Mouse (Mus musculus) midbrain, embryonic 12.5 days (tissue): ENCODE measurements around the gene Otud5. TPM values are rescaled to one million over a fixed set of nuclear protein-coding genes. Genes with fewer than 3 reads are reported as not detected.
A peak's percentile ranks its signal among the peaks of the same experiment; 100 is the strongest.
"Not testable (repeated sequence)": the region's sequence is repeated elsewhere in the genome, so short reads cannot be mapped to it uniquely, and the experiment has no call there.

ENCODE experiments used
- ATAC-seq: fragments of 200-750 bp; cut with Nextera tagmentation; 2 replicates; pipeline ENCODE4 v1.8.0; 2017; ENCODE audit warnings: low read depth, moderate TSS enrichment, moderate library complexity; ENCODE audit not compliant: low FRiP score
- H3K27ac ChIP-seq: fragments of 300-500 bp; sonication (generic); replicated peaks from 2 replicates; pipeline ENCODE4 v1.5.1; 2016; ENCODE audit warnings: mild to moderate bottlenecking
- H3K27me3 ChIP-seq: fragments of 300-500 bp; sonication (generic); 2 replicates; pipeline ENCODE4 v1.6.1; 2016; ENCODE audit warnings: mild to moderate bottlenecking
- H3K36me3 ChIP-seq: fragments of 300-500 bp; sonication (generic); 2 replicates; pipeline ENCODE4 v1.6.1; 2016
- H3K4me1 ChIP-seq: fragments of 300-500 bp; sonication (generic); 2 replicates; pipeline ENCODE4 v1.6.1; 2016
- H3K4me2 ChIP-seq: fragments of 300-500 bp; sonication (generic); replicated peaks from 2 replicates; pipeline ENCODE4 v1.6.1; 2016; ENCODE audit warnings: mild to moderate bottlenecking, moderate library complexity
- H3K4me3 ChIP-seq: fragments of 300-500 bp; sonication (generic); 2 replicates; pipeline ENCODE4 v1.5.1; 2016; ENCODE audit warnings: mild to moderate bottlenecking
- H3K9ac ChIP-seq: fragments of 300-500 bp; sonication (generic); replicated peaks from 2 replicates; pipeline ENCODE4 v1.6.1; 2016; ENCODE audit warnings: mild to moderate bottlenecking, moderate library complexity
- H3K9me3 ChIP-seq: fragments of 300-500 bp; sonication (generic); 2 replicates; pipeline ENCODE4 v1.6.1; 2016; ENCODE audit warnings: mild to moderate bottlenecking
- WGBS: fragments of 180-500 bp; shearing (Covaris S2); methylation state at CpG from one replicate; pipeline ENCODE4 v1.1.7; 2016; 5-methylcytosine and 5-hydroxymethylcytosine counted together
- polyA plus RNA-seq: library from polyadenylated mRNA; unstranded; fragments of >200 nt; fragmentation: Nextera tagmentation; extraction: Ambion mirVana; gene quantifications from 2 replicates; pipeline ENCODE4 v1.2.1, GENCODE M21; 2016

The Otud5 gene
- polyA plus RNA-seq, 1 experiment from 2014 or later = 68.3 TPM

DNA sequence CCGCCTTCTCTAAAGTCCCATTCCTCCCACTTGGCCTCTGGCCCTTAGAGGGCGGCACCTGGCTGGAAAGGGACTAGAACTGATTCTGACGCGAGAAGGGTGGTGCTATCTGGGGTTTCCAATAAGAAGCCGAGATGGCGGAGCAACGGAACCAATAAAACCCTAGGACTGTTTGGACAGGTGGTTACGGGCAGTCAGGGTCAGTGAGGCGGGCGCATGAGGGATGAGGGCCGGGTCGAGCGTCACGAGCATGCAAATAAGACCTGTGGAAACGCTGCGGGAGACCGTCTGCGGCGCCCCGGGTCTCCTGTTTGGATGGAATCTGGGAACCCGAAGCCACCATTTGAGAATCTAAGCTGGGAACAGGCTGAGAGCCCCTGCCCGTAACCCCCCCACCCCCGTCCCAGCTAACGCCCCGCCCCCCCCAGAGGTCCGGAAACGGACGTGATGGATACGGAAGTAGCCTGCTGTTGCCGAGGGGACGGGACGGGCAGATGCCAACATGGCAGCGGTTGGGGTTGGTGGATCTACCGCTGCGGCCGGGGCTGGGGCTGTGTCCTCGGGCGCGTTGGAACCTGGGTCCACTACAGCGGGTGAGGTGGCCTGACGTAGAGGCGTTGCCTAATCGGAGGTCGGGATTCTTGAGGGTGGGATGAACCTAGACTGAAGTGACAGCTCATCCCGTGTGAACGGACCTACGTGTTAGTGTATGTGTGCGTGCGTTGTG is 42.8 kb downstream of the Otud5 start, which contains the start of gene Slc35a2:
Slc35a2 (plus strand) TSS at position 188 of the 727 bp plus-strand sequence.
- Histone ChIP-seq H3K27me3 (no peaks in the 10 kb centered on the region), H3K27ac (peak within 1 kb of the TSS; percentile 86), H3K4me1 (peaks cover 4% of the 10 kb centered on the region), H3K4me2 (peak within 1 kb of the TSS; percentile 60), H3K4me3 (peak within 1 kb of the TSS; percentile 58), H3K9ac (peak within 1 kb of the TSS; percentile 49), H3K9me3 (no peaks in the 10 kb centered on the region), H3K36me3 (0 out of 2 replicates have a peak, but pooled peaks cover 6% of the 10 kb centered on the region)
- ATAC-seq = peak; percentile 85
- 26% methylated on average over 49 of the region's 49 CpGs for WGBS

DNA sequence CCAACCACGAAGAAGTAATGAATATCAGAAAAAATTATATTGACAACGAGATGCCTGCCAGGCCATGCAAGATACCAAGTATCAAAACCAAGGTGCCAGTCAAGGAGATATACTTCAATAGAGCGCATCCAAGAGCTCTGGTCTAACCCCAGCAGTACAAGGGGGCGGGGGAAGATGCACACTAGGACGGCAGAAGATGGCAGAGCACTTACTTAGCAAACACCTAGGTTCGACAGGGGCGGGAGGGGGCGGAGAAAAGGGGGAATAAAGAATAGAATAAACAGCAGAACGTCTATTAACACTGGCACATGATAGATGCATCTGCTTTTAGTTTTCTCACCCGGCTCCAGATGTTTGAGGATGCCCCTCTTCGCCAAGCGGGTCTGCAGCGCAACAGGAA is 57.0 kb downstream of the Otud5 start:
- Histone ChIP-seq H3K36me3 (peaks cover 20% of the 10 kb centered on the region), H3K9ac (peak overlapping the region; percentile 55), H3K4me2 (peak overlapping the region; percentile 63), H3K27ac (no peak overlapping the region; the same call in 1 of the 2 replicates), H3K4me1 (peaks cover 8% of the 10 kb centered on the region; the same call in 1 of the 2 replicates), H3K9me3 (no peaks in the 10 kb centered on the region), H3K4me3 (peak overlapping the region; percentile 54), H3K27me3 (no peaks in the 10 kb centered on the region)
- ATAC-seq = no peak
- WGBS = 42% methylated on average over 13 of the region's 13 CpGs

DNA sequence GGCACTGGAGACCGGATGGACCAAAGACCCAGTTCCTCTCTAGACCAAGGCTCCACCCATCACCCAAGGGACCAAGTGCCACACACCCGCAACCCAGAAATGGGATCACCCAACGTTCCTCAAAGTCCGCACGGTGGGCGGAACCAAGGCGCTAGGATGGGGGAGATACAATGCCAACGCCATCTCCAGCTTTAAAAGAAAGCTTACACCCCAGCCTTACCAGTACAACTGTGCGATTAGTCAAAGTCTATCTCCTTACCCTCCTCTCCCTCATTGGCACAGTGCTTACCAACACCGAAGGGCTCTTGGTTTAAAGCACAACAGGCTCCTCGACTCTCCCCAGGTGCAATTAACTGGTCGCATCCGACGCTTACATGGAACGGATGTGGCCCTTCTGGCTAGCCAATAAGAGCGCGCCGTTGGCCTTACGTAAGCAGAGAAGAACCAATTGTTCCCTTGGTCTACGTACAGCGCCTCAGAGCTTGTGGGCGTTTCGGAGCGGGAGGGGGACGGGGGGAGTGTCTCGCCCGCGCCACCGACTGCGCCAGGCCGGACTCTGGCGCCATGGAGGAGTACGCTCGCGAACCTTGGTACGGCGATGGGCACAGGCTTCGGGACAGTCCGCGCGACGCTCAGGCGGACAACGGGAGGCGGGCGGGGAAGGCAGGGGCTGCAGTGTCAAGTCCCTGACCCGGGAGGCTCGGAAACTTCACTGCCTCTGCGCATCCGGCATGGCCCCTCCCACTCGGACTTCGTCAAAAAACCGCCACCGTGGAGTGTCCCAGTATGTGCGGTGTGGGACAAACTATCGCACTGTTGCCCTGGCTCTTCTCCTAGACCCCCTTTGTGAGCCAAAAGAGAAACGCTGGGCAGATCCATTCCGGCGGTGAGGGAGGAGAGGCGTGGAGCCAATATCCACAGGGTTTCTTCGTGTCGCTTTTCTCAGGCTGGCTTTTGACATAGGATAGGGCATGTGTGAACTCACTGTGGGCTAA is 58.0 kb downstream of the Otud5 start, which contains the start of the genes Pqbp1 and Timm17b:
Pqbp1 (minus strand) TSS at position 390 of the 995 bp plus-strand sequence.
Timm17b (plus strand) TSS at position 478 of the 995 bp plus-strand sequence.
- 17% methylated on average over 62 of the region's 62 CpGs for WGBS
- Histone ChIP-seq H3K27ac (peak within 1 kb of the TSS; percentile 81), H3K36me3 (peaks cover 12% of the 10 kb centered on the region), H3K4me1 (peaks cover 8% of the 10 kb centered on the region; the same call in 1 of the 2 replicates), H3K4me2 (peak within 1 kb of the TSS; percentile 63), H3K27me3 (no peaks in the 10 kb centered on the region), H3K4me3 (peak within 1 kb of the TSS; percentile 54), H3K9me3 (no peaks in the 10 kb centered on the region), H3K9ac (peak within 1 kb of the TSS; percentile 59)
- peak; percentile 98 for ATAC-seq

DNA sequence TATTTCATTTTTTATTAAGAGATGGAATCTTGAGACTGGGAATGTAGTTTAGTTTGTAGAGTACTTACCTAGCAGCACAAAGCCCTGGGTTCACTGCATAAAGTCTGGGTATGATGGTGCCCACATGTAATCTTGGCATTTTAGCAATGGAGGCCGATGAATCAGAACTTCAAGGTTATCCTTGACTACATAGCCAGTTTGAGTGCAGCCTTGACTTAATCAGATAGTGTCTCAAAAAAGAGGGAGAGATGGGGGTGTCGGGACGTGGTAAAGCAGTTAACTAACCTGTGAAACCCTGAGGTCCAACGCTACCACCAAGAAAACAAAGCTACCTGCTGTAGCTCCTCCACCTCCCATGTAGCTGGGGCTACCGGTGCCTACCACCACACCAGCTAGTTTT is 63.3 kb downstream of the Otud5 start:
- 92% methylated on average over 5 of the region's 5 CpGs for WGBS
- H3K9ac ChIP-seq = no peak overlapping the region

DNA sequence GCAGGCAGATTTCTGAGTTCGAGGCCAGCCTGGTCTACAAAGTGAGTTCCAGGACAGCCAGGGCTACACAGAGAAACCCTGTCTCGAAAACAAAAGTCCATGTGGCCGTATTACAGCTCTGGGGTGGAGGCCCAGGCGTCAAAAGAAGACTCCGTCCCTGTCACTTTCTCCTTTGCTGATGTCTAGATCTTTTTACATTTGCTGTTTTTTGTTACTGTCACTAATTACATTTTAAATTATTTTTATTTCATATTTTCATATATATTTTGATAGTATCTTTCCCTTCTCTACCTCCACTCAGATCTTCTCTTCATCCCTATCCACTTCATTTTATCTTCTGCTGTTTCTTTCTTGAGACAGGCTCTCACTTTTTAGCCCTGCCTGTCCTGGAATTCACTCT is 66.6 kb downstream of the Otud5 start, which contains the start of gene Gm10491:
Gm10491 (minus strand) TSS at position 101 of the 400 bp plus-strand sequence.
- 91% methylated on average over 5 of the region's 5 CpGs for WGBS
- H3K27me3 ChIP-seq = no peaks in the 10 kb centered on the region
- no peak for ATAC-seq

More for the DNA sequence above, 63.3 kb downstream of the Otud5 start:
- Histone ChIP-seq H3K36me3 (peaks cover 11% of the 10 kb centered on the region), H3K9me3 (no peaks in the 10 kb centered on the region), H3K27ac (no peak overlapping the region), H3K4me1 (0 out of 2 replicates have a peak, but pooled peaks cover 2% of the 10 kb centered on the region), H3K27me3 (no peaks in the 10 kb centered on the region), H3K4me2 (no peak overlapping the region), H3K4me3 (no peak overlapping the region)
- ATAC-seq = no peak

DNA sequence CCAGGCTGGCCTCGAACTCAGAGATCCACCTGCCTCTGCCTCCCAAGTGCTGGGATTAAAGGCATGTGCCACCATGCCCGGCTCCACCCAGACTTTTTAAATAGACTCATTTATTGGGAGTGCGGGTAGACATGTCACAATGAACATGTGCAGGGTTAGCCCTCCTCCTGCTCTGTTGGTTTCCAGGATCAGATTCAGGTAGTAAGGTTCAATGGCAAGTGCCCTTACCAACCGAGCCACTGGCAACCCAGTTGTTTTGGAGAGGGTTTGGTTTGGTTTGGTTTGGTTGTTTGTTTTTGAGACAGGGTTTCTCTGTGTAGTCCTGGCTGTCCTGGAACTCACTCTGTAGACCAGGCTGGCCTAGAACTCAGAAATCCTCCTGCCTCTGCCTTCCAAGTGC is 68.1 kb downstream of the Otud5 start, which contains the start of gene Gm10490:
Gm10490 (plus strand) TSS at position 301 of the 400 bp plus-strand sequence.
- not testable (repeated sequence) for H3K4me3 ChIP-seq, H3K27me3 ChIP-seq, H3K4me1 ChIP-seq, H3K9me3 ChIP-seq, H3K4me2 ChIP-seq, ATAC-seq, H3K27ac ChIP-seq, H3K9ac ChIP-seq
- H3K36me3 ChIP-seq = peaks cover 11% of the 10 kb centered on the region
- WGBS = 93% methylated on average over 4 of the region's 4 CpGs

More for the DNA sequence above, 66.6 kb downstream of the Otud5 start, which contains the start of gene Gm10491:
- H3K4me1 ChIP-seq = no peaks in the 10 kb centered on the region
- no peak within 1 kb of the TSS for H3K4me3 ChIP-seq
- no peaks in the 10 kb centered on the region for H3K9me3 ChIP-seq
- H3K36me3 ChIP-seq = peaks cover 11% of the 10 kb centered on the region
- no peak within 1 kb of the TSS for H3K27ac ChIP-seq
- no peak within 1 kb of the TSS for H3K9ac ChIP-seq
- H3K4me2 ChIP-seq = no peak within 1 kb of the TSS

DNA sequence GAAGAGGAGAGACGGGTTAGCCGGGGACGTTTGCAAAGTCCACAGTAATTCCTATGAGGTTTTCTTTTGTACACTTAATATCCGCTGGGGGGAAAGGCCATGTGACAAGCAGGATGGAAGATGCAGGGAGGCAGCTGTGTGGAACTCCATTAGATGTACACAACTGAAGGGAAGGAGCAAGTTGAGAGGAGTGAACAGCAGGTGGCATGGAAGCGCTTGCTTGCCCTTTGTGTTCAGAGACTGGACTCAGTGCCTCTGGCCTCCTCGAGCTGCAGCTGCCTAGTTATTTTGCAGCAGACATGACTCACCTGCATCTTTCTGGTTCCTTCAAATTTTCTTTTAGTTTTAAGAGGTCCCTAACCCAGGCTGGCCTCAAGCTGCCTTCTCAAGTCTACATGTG is 69.3 kb downstream of the Otud5 start:
- ATAC-seq = no peak
- no peak overlapping the region for H3K4me2 ChIP-seq
- no peaks in the 10 kb centered on the region for H3K27me3 ChIP-seq
- H3K27ac ChIP-seq = no peak overlapping the region
- 45% methylated on average over 6 of the region's 6 CpGs for WGBS
- H3K9ac ChIP-seq = no peak overlapping the region
- H3K4me1 ChIP-seq = no peaks in the 10 kb centered on the region
- peaks cover 11% of the 10 kb centered on the region for H3K36me3 ChIP-seq
- H3K4me3 ChIP-seq = no peak overlapping the region
- no peaks in the 10 kb centered on the region for H3K9me3 ChIP-seq

DNA sequence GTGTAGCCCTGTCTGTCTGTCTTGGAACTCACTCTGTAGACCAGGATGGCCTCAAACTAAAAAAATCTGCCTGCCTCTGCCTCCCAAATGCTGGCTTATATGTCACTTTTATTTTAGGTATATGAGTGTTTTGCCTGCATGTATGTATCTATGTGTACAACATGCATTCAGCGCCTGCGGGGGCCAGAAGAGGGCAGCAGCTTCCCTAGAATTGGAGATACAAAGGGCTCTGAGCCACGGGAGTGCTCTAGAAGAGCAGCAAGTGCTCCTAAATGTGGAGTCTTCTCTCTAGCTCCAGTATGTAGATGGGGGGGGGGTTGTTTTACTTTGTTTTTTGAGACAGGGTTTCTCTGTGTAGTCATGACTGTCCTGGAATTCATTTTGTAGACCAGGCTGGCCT is 74.5 kb downstream of the Otud5 start:
- not testable (repeated sequence) for H3K9ac ChIP-seq, H3K4me2 ChIP-seq, H3K4me1 ChIP-seq, H3K27me3 ChIP-seq, H3K9me3 ChIP-seq, H3K27ac ChIP-seq, H3K36me3 ChIP-seq, ATAC-seq, H3K4me3 ChIP-seq
- 19% methylated on average over 3 of the region's 3 CpGs for whole genome bisulfite sequencing

DNA sequence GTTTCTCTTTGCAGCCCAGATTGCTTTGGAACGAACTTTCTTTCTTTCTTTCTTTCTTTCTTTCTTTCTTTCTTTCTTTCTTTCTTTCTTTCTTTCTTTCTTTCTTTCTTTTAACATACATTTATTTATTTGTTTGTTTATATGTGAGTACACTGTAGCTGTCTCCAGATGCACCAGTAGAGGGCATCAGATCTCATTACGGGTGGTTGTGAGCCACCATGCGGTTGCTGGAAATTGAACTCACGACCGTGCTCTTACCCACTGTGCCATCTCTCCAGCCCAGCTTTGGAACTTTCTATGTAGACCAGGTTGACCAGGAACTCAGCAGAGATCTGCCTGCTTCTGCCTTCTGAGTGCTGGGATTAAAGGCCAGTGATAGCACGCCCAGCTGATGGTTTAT is 76.8 kb downstream of the Otud5 start:
- not testable (repeated sequence) for H3K4me2 ChIP-seq, H3K4me3 ChIP-seq, ATAC-seq, H3K36me3 ChIP-seq, H3K4me1 ChIP-seq, H3K9ac ChIP-seq, H3K9me3 ChIP-seq, H3K27ac ChIP-seq
- peaks cover 13% of the 10 kb centered on the region for H3K27me3 ChIP-seq
- WGBS = 72% methylated on average over 6 of the region's 6 CpGs

DNA sequence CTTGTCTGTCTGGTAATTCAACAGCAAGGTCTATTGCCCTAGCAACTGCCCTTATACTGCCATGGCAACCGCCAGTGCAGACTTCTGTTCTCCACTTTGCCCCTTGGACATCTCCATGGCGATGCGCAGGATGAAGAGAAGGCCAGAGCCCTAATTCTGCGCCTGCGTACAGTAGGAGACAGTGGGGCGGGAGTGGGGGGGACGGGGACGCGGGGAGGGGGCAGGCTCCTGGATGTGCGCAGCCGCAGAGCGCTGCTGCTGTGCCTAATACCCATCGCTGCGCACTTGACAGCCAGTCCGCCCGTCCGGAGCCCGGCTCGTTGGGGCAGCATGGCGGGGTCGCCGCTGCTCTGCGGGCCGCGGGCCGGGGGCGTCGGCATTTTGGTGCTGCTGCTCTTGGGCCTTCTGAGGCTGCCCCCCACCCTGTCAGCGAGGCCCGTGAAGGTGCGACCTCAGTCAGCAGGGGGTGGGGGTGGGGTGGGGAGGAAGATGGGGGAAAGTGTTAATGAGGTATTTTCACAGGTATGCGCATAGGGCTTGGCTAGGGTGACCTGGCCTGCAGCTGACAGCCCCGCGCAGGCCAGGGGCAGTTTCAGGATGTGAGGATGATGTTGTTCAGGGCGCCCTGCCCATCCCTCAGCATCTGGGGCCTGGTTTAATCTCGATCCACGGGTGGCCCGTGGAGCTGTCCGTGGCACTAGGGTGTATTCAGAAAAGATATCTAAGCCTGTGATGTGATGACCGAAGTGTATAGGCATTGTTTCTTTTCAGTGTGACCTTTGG is 78.6 kb downstream of the Otud5 start, which contains the start of gene Pcsk1n:
Pcsk1n (plus strand) TSS at position 222 of the 783 bp plus-strand sequence.
- H3K9ac ChIP-seq = peak within 1 kb of the TSS; percentile 56
- 0 out of 2 replicates have a peak, but pooled peaks cover 2% of the 10 kb centered on the region for H3K4me1 ChIP-seq
- no peaks in the 10 kb centered on the region for H3K9me3 ChIP-seq
- no peaks in the 10 kb centered on the region for H3K36me3 ChIP-seq
- H3K4me2 ChIP-seq = peak within 1 kb of the TSS; percentile 57
- WGBS = 18% methylated on average over 39 of the region's 40 CpGs
- ATAC-seq = peak; percentile 90
- peak within 1 kb of the TSS; percentile 78 for H3K27ac ChIP-seq
- H3K27me3 ChIP-seq = peaks cover 29% of the 10 kb centered on the region
- H3K4me3 ChIP-seq = peak within 1 kb of the TSS; percentile 46

DNA sequence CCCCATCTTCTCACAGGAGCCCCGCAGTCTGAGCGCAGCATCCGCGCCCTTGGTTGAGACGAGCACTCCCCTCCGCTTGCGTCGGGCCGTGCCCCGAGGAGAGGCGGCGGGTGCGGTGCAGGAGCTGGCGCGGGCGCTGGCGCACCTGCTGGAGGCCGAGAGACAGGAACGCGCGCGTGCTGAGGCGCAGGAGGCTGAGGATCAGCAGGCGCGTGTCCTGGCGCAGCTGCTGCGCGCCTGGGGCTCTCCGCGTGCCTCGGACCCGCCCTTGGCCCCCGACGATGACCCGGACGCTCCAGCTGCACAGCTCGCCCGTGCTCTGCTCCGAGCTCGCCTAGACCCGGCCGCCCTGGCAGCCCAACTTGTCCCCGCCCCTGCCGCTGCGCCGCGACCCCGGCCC is 80.9 kb downstream of the Otud5 start:
- peak overlapping the region; percentile 51 for H3K9ac ChIP-seq
- 21% methylated on average over 40 of the region's 48 CpGs for WGBS
- no peaks in the 10 kb centered on the region for H3K9me3 ChIP-seq
- H3K4me3 ChIP-seq = peak overlapping the region; percentile 46
- H3K27ac ChIP-seq = 0 out of 2 replicates have a peak overlapping the region, but pooled peaks have one; percentile 20
- peak overlapping the region; percentile 57 for H3K4me2 ChIP-seq
- H3K27me3 ChIP-seq = peaks cover 43% of the 10 kb centered on the region
- ATAC-seq = peak; percentile 10; the same call in 1 of the 2 replicates
- no peaks in the 10 kb centered on the region for H3K36me3 ChIP-seq
- H3K4me1 ChIP-seq = 0 out of 2 replicates have a peak, but pooled peaks cover 2% of the 10 kb centered on the region
